Mouse (Mus musculus): ENCODE measurements around the gene Pde6b. TPM values are rescaled to one million over a fixed set of nuclear protein-coding genes. Genes with fewer than 3 reads are reported as not detected.

Pde6b gene
- polyA plus RNA-seq, 1 experiment from 2014 or later: 0.39 TPM

DNA sequence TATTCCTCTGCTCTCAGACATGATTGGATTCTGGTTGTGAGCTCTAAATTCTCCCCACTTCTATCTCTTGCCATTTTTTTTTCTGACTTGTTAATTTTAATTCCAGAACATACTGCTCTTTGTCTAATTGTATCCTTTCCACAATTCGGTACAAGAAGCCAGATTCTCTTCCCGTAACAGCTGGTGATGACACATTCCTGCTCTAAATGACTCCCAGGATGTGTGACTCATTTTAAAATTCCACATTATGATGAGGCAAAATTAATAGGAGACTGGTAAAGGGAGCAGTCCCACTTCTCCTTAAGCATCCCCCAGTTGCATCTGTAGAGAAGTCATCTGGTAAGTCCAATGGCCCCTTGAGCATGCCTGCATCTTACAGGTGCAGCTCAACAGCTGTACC, 2.6 kb upstream of the Pde6b start:
- Histone ChIP-seq H3K36me3 (ENCODE audit: insufficient read depth, low read length) (no peaks in the 10 kb centered on the region), H3K4me2 (replicated peaks; ENCODE audit: low read depth, low read length) (no peak overlapping the region), H3K9ac (replicated peaks; ENCODE audit: low read length) (no peak overlapping the region), H3K27ac (ENCODE audit: low read length) (no peak overlapping the region), H3K27me3 (ENCODE audit: insufficient read depth, low read length) (no peaks in the 10 kb centered on the region), H3K4me1 (ENCODE audit: insufficient read depth, low read length) (no peaks in the 10 kb centered on the region), H3K4me3 (ENCODE audit: low read length) (no peak overlapping the region), H3K9me3 (ENCODE audit: low read length) (no peaks in the 10 kb centered on the region; the same call in 1 of the 2 replicates)
- ATAC-seq (ENCODE audit: low FRiP score, low TSS enrichment): no peak
- WGBS: 88% methylated on average over 2 of the region's 2 CpGs

DNA sequence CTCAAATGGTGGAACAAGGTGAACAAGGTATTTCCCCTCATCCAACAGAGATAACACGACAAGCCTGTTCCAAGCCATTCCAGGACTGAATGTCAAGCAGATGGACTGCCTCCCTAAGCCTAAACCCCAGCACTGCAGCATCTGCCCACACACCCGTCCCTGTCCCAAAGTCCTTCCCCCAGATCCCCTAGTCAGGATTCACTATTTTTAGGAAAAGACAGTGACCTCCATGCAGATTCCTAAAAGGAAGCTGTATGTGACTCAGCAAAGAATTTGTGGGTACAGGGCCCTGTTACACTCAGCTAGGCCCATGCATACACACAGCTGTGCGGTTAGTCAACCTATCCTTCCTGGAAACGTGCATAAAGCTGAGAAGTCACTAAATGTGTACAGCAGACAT, 1.7 kb upstream of the Pde6b start:
- WGBS: 70% methylated on average over 4 of the region's 4 CpGs
- Histone ChIP-seq H3K4me3 (ENCODE audit: low read length) (no peak overlapping the region), H3K36me3 (ENCODE audit: insufficient read depth, low read length) (no peaks in the 10 kb centered on the region), H3K9ac (replicated peaks; ENCODE audit: low read length) (no peak overlapping the region), H3K27ac (ENCODE audit: low read length) (no peak overlapping the region), H3K4me1 (ENCODE audit: insufficient read depth, low read length) (no peaks in the 10 kb centered on the region), H3K4me2 (replicated peaks; ENCODE audit: low read depth, low read length) (no peak overlapping the region), H3K9me3 (ENCODE audit: low read length) (no peaks in the 10 kb centered on the region; the same call in 1 of the 2 replicates), H3K27me3 (ENCODE audit: insufficient read depth, low read length) (no peaks in the 10 kb centered on the region)
- no peak for ATAC-seq (ENCODE audit: low FRiP score, low TSS enrichment)

DNA sequence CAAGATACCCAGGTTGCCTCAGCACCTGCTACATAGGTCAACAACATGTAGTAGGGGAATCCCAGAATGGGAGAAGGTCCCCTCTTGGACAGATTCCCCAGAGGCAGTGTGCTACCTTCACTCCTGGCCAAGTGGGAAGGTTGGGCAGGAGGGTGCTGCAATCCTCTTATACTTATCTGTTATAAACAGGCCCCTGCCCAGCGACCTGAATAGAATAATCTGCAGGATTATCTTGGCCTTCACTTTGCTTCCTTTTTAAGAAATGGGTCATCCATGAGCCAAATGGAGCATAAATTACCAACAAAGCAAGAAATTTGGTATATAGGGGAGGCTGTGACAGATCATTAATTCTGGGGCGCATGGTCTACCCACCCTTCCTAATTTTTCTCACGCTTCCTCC, 1.6 kb downstream of the Pde6b start:
- no peak overlapping the region for H3K4me2 ChIP-seq (replicated peaks; ENCODE audit: low read depth, low read length)
- H3K27me3 ChIP-seq (ENCODE audit: insufficient read depth, low read length): no peaks in the 10 kb centered on the region
- H3K4me3 ChIP-seq (ENCODE audit: low read length): no peak overlapping the region
- H3K9me3 ChIP-seq (ENCODE audit: low read length): no peaks in the 10 kb centered on the region
- H3K36me3 ChIP-seq (ENCODE audit: insufficient read depth, low read length): no peaks in the 10 kb centered on the region
- WGBS: 64% methylated on average over 3 of the region's 3 CpGs
- no peak overlapping the region for H3K27ac ChIP-seq (ENCODE audit: low read length)
- H3K4me1 ChIP-seq (ENCODE audit: insufficient read depth, low read length): no peaks in the 10 kb centered on the region
- no peak for ATAC-seq (ENCODE audit: low FRiP score, low TSS enrichment)
- H3K9ac ChIP-seq (replicated peaks; ENCODE audit: low read length): no peak overlapping the region

DNA sequence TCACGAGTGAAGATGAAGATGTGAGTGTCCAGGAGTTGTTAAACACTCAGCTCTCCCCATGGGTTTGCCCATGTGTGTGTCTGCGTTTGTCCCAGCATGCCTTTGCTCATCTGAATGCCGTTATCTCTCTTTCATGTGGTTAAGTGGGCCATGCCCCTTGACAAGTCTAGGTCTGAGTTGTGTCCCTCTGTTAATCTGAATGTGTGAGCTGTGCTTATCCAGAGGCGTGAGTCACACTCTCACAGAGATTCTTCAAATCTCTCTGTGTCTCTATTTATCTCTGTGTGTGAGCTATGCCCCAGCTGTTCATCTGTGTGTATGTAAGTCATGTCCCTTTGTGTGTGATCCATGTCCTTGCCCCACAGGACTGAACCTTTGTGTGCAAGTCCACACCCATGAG, 15.3 kb downstream of the Pde6b start:
- H3K27ac ChIP-seq (ENCODE audit: low read length): no peak overlapping the region
- no peaks in the 10 kb centered on the region for H3K36me3 ChIP-seq (ENCODE audit: insufficient read depth, low read length)
- H3K4me2 ChIP-seq (replicated peaks; ENCODE audit: low read depth, low read length): no peak overlapping the region
- H3K9me3 ChIP-seq (ENCODE audit: low read length): 0 out of 2 replicates have a peak, but pooled peaks cover 1% of the 10 kb centered on the region
- 80% methylated on average over 4 of the region's 4 CpGs for WGBS
- no peak overlapping the region for H3K4me3 ChIP-seq (ENCODE audit: low read length)
- no peaks in the 10 kb centered on the region for H3K4me1 ChIP-seq (ENCODE audit: insufficient read depth, low read length)
- no peak for ATAC-seq (ENCODE audit: low FRiP score, low TSS enrichment)
- no peak overlapping the region for H3K9ac ChIP-seq (replicated peaks; ENCODE audit: low read length)
- no peaks in the 10 kb centered on the region for H3K27me3 ChIP-seq (ENCODE audit: insufficient read depth, low read length)

DNA sequence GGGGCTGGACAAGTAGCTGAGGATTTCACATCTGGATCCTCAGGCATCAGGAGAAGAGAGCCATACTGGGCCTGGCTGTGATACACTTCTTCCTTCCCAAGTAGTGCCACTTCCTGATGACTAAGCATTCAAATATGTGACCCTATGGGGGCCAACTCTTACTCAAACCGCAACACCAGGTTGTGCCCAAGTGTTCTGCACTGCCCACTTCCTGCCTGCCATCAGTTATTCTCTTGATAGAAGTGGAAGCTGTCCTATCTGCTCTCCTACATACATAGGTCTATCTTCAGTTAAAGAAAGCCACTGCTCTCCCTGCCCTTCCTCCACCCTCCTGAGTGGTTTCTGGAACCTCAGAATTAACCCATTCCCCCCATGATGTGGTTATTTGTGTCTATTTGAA, 17.3 kb downstream of the Pde6b start:
- Histone ChIP-seq H3K27ac (ENCODE audit: low read length) (no peak overlapping the region), H3K4me2 (replicated peaks; ENCODE audit: low read depth, low read length) (no peak overlapping the region), H3K27me3 (ENCODE audit: insufficient read depth, low read length) (no peaks in the 10 kb centered on the region), H3K4me3 (ENCODE audit: low read length) (no peak overlapping the region), H3K36me3 (ENCODE audit: insufficient read depth, low read length) (no peaks in the 10 kb centered on the region), H3K9ac (replicated peaks; ENCODE audit: low read length) (no peak overlapping the region), H3K4me1 (ENCODE audit: insufficient read depth, low read length) (no peaks in the 10 kb centered on the region), H3K9me3 (ENCODE audit: low read length) (0 out of 2 replicates have a peak, but pooled peaks cover 4% of the 10 kb centered on the region)
- ATAC-seq (ENCODE audit: low FRiP score, low TSS enrichment): no peak
- WGBS: 69% methylated on average over 1 of the region's 1 CpGs

DNA sequence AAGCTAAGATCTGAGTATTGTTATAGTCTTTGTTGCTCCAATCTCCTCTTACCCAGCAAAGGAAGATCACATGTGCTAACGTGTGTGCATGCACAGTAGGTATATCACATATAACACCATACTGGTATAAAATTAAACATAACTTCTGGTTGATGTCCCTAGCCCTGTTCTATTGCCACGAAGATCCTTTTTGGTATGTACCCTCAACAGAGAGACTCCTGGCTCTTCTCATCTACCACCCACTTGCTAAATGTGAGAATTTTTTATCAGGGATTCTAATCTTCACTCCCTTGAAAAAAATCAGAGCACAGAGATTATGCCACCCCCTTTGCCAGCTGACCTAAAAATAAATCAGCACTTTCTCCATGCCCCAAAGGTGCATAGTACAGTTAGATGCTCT, 18.8 kb downstream of the Pde6b start:
- WGBS: 75% methylated on average over 2 of the region's 2 CpGs
- ATAC-seq (ENCODE audit: low FRiP score, low TSS enrichment): no peak

DNA sequence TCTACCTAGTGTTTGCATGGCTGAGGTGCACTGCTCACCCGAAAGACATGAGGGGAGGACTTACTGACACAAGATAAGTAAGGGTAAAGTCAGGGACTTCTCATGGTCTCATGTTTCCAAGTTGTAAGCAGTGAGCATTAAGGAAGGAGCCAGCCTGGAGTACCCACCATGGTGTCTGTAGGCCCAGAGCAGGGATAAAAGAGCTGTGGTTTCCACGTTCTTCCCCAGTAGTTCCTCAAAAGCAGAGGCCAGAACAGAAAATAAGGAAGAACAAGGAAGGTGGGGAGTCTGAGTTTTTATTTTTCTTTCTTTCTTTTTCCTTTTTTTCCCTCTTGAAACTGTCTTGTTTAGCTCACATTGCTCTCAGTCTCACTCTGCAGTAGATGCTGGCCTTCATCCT, 26.5 kb downstream of the Pde6b start:
- no peaks in the 10 kb centered on the region for H3K36me3 ChIP-seq (ENCODE audit: insufficient read depth, low read length)
- H3K4me2 ChIP-seq (replicated peaks; ENCODE audit: low read depth, low read length): no peak overlapping the region
- H3K4me3 ChIP-seq (ENCODE audit: low read length): no peak overlapping the region
- no peaks in the 10 kb centered on the region for H3K4me1 ChIP-seq (ENCODE audit: insufficient read depth, low read length)
- H3K27me3 ChIP-seq (ENCODE audit: insufficient read depth, low read length): no peaks in the 10 kb centered on the region
- no peak overlapping the region for H3K27ac ChIP-seq (ENCODE audit: low read length)
- no peak overlapping the region for H3K9ac ChIP-seq (replicated peaks; ENCODE audit: low read length)
- no peaks in the 10 kb centered on the region for H3K9me3 ChIP-seq (ENCODE audit: low read length)
- WGBS: 83% methylated on average over 2 of the region's 2 CpGs
- no peak for ATAC-seq (ENCODE audit: low FRiP score, low TSS enrichment)

More for the DNA sequence above, 18.8 kb downstream of the Pde6b start:
- H3K27me3 ChIP-seq (ENCODE audit: insufficient read depth, low read length): no peaks in the 10 kb centered on the region
- no peak overlapping the region for H3K4me2 ChIP-seq (replicated peaks; ENCODE audit: low read depth, low read length)
- H3K9ac ChIP-seq (replicated peaks; ENCODE audit: low read length): no peak overlapping the region
- no peak overlapping the region for H3K4me3 ChIP-seq (ENCODE audit: low read length)
- no peak overlapping the region for H3K27ac ChIP-seq (ENCODE audit: low read length)
- no peaks in the 10 kb centered on the region for H3K4me1 ChIP-seq (ENCODE audit: insufficient read depth, low read length)
- 0 out of 2 replicates have a peak, but pooled peaks cover 4% of the 10 kb centered on the region for H3K9me3 ChIP-seq (ENCODE audit: low read length)
- no peaks in the 10 kb centered on the region for H3K36me3 ChIP-seq (ENCODE audit: insufficient read depth, low read length)

DNA sequence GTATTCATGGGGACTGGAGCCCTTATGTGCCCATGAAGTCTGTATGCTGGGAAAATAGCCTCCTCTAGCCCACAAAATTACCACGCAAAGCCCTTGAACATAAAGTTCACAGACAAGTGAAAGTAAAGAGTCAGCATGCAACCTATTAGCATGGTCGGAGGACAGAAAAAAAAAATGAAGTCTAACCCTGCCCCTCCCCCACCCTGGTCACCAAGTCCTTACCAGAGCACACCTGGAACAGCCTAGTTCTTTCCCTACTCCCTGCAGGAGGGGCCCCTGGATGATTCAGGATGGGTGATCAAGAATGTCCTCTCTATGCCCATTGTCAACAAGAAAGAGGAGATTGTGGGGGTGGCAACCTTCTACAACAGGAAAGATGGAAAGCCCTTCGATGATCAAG, 34.5 kb downstream of the Pde6b start:
- no peak overlapping the region for H3K4me3 ChIP-seq (ENCODE audit: low read length)
- WGBS: 75% methylated on average over 3 of the region's 3 CpGs
- no peaks in the 10 kb centered on the region for H3K27me3 ChIP-seq (ENCODE audit: insufficient read depth, low read length)
- no peaks in the 10 kb centered on the region for H3K36me3 ChIP-seq (ENCODE audit: insufficient read depth, low read length)
- H3K4me2 ChIP-seq (replicated peaks; ENCODE audit: low read depth, low read length): no peak overlapping the region
- H3K9me3 ChIP-seq (ENCODE audit: low read length): no peaks in the 10 kb centered on the region
- H3K9ac ChIP-seq (replicated peaks; ENCODE audit: low read length): no peak overlapping the region
- no peak overlapping the region for H3K27ac ChIP-seq (ENCODE audit: low read length)
- H3K4me1 ChIP-seq (ENCODE audit: insufficient read depth, low read length): no peaks in the 10 kb centered on the region
- no peak for ATAC-seq (ENCODE audit: low FRiP score, low TSS enrichment)

DNA sequence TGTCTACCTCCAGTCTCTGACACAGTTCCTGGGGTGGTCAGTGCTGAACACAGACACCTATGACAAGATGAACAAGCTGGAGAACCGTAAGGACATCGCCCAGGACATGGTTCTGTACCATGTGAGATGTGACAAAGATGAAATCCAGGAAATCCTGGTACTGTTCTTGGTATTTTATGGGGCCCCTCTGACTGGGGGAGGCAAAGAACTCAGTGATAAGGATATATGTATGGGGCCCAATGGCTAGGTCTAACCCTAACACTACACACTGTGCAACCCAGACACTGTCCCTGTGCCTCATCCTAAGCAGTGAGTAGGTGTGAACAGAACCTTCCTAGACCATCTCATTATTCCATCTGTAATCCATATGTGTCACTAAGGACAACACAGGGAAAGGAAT, 35.2 kb downstream of the Pde6b start:
- Histone ChIP-seq H3K9me3 (ENCODE audit: low read length) (no peaks in the 10 kb centered on the region), H3K4me3 (ENCODE audit: low read length) (no peak overlapping the region), H3K4me2 (replicated peaks; ENCODE audit: low read depth, low read length) (no peak overlapping the region), H3K9ac (replicated peaks; ENCODE audit: low read length) (no peak overlapping the region), H3K4me1 (ENCODE audit: insufficient read depth, low read length) (no peaks in the 10 kb centered on the region), H3K27me3 (ENCODE audit: insufficient read depth, low read length) (no peaks in the 10 kb centered on the region), H3K27ac (ENCODE audit: low read length) (no peak overlapping the region), H3K36me3 (ENCODE audit: insufficient read depth, low read length) (no peaks in the 10 kb centered on the region)
- ATAC-seq (ENCODE audit: low FRiP score, low TSS enrichment): no peak
- WGBS: 95% methylated on average over 2 of the region's 2 CpGs

DNA sequence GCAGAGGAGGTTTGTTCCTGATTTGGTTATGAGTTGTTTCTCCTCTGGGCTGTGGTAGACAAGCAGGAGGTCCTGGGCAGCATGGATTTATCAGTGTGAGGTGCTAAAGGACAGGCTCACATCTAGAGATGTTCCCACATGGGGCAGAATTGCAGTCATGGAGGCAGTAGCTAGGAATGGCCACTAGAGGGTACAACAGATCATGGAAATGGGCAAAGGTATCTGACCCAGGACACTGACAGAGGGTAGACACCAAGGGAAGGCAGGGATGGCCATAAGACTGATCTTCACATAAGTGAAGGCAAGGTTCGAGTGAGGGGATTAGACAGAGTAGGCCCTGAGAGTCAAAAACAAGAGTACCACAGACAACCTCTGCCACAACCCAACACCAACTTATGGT, 39.0 kb downstream of the Pde6b start:
- no peak overlapping the region for H3K9ac ChIP-seq (replicated peaks; ENCODE audit: low read length)
- peaks cover 23% of the 10 kb centered on the region for H3K36me3 ChIP-seq (ENCODE audit: insufficient read depth, low read length)
- H3K4me2 ChIP-seq (replicated peaks; ENCODE audit: low read depth, low read length): no peak overlapping the region
- 55% methylated on average over 1 of the region's 1 CpGs for WGBS
- no peaks in the 10 kb centered on the region for H3K27me3 ChIP-seq (ENCODE audit: insufficient read depth, low read length)
- H3K27ac ChIP-seq (ENCODE audit: low read length): no peak overlapping the region
- peak; percentile 63; the same call in 1 of the 2 replicates for ATAC-seq (ENCODE audit: low FRiP score, low TSS enrichment)
- H3K4me3 ChIP-seq (ENCODE audit: low read length): no peak overlapping the region
- H3K4me1 ChIP-seq (ENCODE audit: insufficient read depth, low read length): no peaks in the 10 kb centered on the region
- no peaks in the 10 kb centered on the region for H3K9me3 ChIP-seq (ENCODE audit: low read length)
